Mouse (Mus musculus) hindbrain, embryonic 12.5 days (tissue): Measurements from ENCODE around the gene Hoxb8. TPM values are rescaled to one million over a fixed set of nuclear protein-coding genes. Genes with fewer than 3 reads are reported as not detected.

ENCODE experiments used
- ATAC-seq: fragments of 200-750 bp; cut with Nextera tagmentation; 2 replicates; pipeline ENCODE4 v1.8.0; 2017; ENCODE audit warnings: moderate TSS enrichment; ENCODE audit not compliant: low FRiP score
- H3K27ac ChIP-seq: fragments of 300-500 bp; sonication (generic); 2 replicates; pipeline ENCODE4 v1.5.1; 2016; ENCODE audit warnings: mild to moderate bottlenecking
- H3K27me3 ChIP-seq: fragments of 300-500 bp; sonication (generic); 2 replicates; pipeline ENCODE4 v1.6.1; 2016; ENCODE audit warnings: mild to moderate bottlenecking
- H3K36me3 ChIP-seq: fragments of 300-500 bp; sonication (generic); 2 replicates; pipeline ENCODE4 v1.6.1; 2016; ENCODE audit warnings: mild to moderate bottlenecking
- H3K4me1 ChIP-seq: fragments of 300-500 bp; sonication (generic); 2 replicates; pipeline ENCODE4 v1.6.1; 2016
- H3K4me2 ChIP-seq: fragments of 300-500 bp; sonication (generic); replicated peaks from 2 replicates; pipeline ENCODE4 v1.6.1; 2016; ENCODE audit warnings: mild to moderate bottlenecking
- H3K4me3 ChIP-seq: fragments of 300-500 bp; sonication (generic); 2 replicates; pipeline ENCODE4 v1.5.1; 2016; ENCODE audit warnings: mild to moderate bottlenecking
- H3K9ac ChIP-seq: fragments of 300-500 bp; sonication (generic); 2 replicates; pipeline ENCODE4 v1.6.1; 2016; ENCODE audit warnings: mild to moderate bottlenecking, moderate library complexity
- H3K9me3 ChIP-seq: fragments of 300-500 bp; sonication (generic); replicated peaks from 2 replicates; pipeline ENCODE4 v1.6.1; 2016; ENCODE audit warnings: mild to moderate bottlenecking
- WGBS: fragments of 180-500 bp; shearing (Covaris S2); methylation state at CpG from one replicate; pipeline ENCODE4 v1.1.7; 2016; 5-methylcytosine and 5-hydroxymethylcytosine counted together
- polyA plus RNA-seq: library from polyadenylated mRNA; unstranded; fragments of >200 nt; fragmentation: Nextera tagmentation; extraction: Ambion mirVana; gene quantifications from 2 replicates; pipeline ENCODE4 v1.2.1, GENCODE M21; 2016

Gene Hoxb8
- polyA plus RNA-seq, 1 experiment from 2014 or later, result 8.1 TPM

- Histone ChIP-seq H3K27ac (no peak overlapping the region), H3K9me3 (no peaks in the 10 kb centered on the region), H3K27me3 (peaks cover 98% of the 10 kb centered on the region), H3K4me3 (peak overlapping the region; percentile 23), H3K4me1 (peaks cover 6% of the 10 kb centered on the region), H3K4me2 (0 out of 2 replicates have a peak overlapping the region, but pooled peaks have one; percentile 15), H3K36me3 (no peaks in the 10 kb centered on the region), H3K9ac (no peak overlapping the region; the same call in 1 of the 2 replicates)
- under 1% methylated on average over 52 of the region's 52 CpGs for WGBS
- no peak for ATAC-seq
These were observed 10.1 kb upstream of the Hoxb8 start for GRCm38 (mm10) chr11:96271541-96272011.

GRCm38 (mm10) chr11:96272024-96272921, 9.4 kb upstream of the Hoxb8 start:
- 0 out of 2 replicates have a peak overlapping the region, but pooled peaks have one; percentile 15 for H3K4me2 ChIP-seq
- peak overlapping the region; percentile 23; the same call in 1 of the 2 replicates for H3K9ac ChIP-seq
- H3K27ac ChIP-seq, result no peak overlapping the region
- no peaks in the 10 kb centered on the region for H3K9me3 ChIP-seq
- 1% methylated on average over 53 of the region's 58 CpGs for WGBS
- H3K4me3 ChIP-seq, result peak overlapping the region; percentile 23; the same call in 1 of the 2 replicates
- peaks cover 98% of the 10 kb centered on the region for H3K27me3 ChIP-seq
- peaks cover 6% of the 10 kb centered on the region for H3K4me1 ChIP-seq
- ATAC-seq, result no peak
- no peaks in the 10 kb centered on the region for H3K36me3 ChIP-seq

- peaks cover 6% of the 10 kb centered on the region for H3K4me1 ChIP-seq
- H3K36me3 ChIP-seq, result no peaks in the 10 kb centered on the region
- peaks cover 100% of the 10 kb centered on the region for H3K27me3 ChIP-seq
- ATAC-seq, result no peak
- no peak overlapping the region for H3K9ac ChIP-seq
- no peak overlapping the region for H3K27ac ChIP-seq
- H3K4me3 ChIP-seq, result no peak overlapping the region
- 5% methylated on average over 10 of the region's 10 CpGs for WGBS
- H3K9me3 ChIP-seq, result no peaks in the 10 kb centered on the region
- H3K4me2 ChIP-seq, result no peak overlapping the region
These were observed 7.3 kb upstream of the Hoxb8 start for GRCm38 (mm10) chr11:96274428-96274827.

GRCm38 (mm10) chr11:96275896-96276295, 5.8 kb upstream of the Hoxb8 start:
- Histone ChIP-seq H3K27ac (no peak overlapping the region), H3K4me2 (no peak overlapping the region)
- ATAC-seq, result no peak

GRCm38 (mm10) chr11:96277151-96278044, 4.3 kb upstream of the Hoxb8 start:
- peaks cover 97% of the 10 kb centered on the region for H3K27me3 ChIP-seq
- H3K27ac ChIP-seq, result no peak overlapping the region
- no peak overlapping the region for H3K9ac ChIP-seq
- no peaks in the 10 kb centered on the region for H3K36me3 ChIP-seq
- no peak overlapping the region for H3K4me2 ChIP-seq
- WGBS, result 2% methylated on average over 35 of the region's 35 CpGs
- ATAC-seq, result no peak
- H3K4me1 ChIP-seq, result peaks cover 1% of the 10 kb centered on the region
- H3K9me3 ChIP-seq, result no peaks in the 10 kb centered on the region
- no peak overlapping the region for H3K4me3 ChIP-seq

More at GRCm38 (mm10) chr11:96275896-96276295, 5.8 kb upstream of the Hoxb8 start:
- 3% methylated on average over 4 of the region's 4 CpGs for WGBS
- Histone ChIP-seq H3K4me1 (peaks cover 6% of the 10 kb centered on the region), H3K36me3 (no peaks in the 10 kb centered on the region), H3K9me3 (no peaks in the 10 kb centered on the region), H3K27me3 (peaks cover 98% of the 10 kb centered on the region), H3K4me3 (no peak overlapping the region), H3K9ac (no peak overlapping the region)

- no peak overlapping the region for H3K4me2 ChIP-seq
- no peak overlapping the region for H3K9ac ChIP-seq
- WGBS, result 15% methylated on average over 14 of the region's 14 CpGs
- peaks cover 97% of the 10 kb centered on the region for H3K27me3 ChIP-seq
- no peak overlapping the region for H3K27ac ChIP-seq
- H3K36me3 ChIP-seq, result no peaks in the 10 kb centered on the region
- 0 out of 2 replicates have a peak, but pooled peaks cover 2% of the 10 kb centered on the region for H3K4me1 ChIP-seq
- no peak overlapping the region for H3K4me3 ChIP-seq
- ATAC-seq, result no peak
- no peaks in the 10 kb centered on the region for H3K9me3 ChIP-seq
These were observed 3.4 kb upstream of the Hoxb8 start for GRCm38 (mm10) chr11:96278324-96278723.

GRCm38 (mm10) chr11:96278773-96279172, 2.9 kb upstream of the Hoxb8 start:
- no peak for ATAC-seq
- Histone ChIP-seq H3K27ac (no peak overlapping the region), H3K36me3 (no peaks in the 10 kb centered on the region), H3K4me3 (no peak overlapping the region), H3K9me3 (no peaks in the 10 kb centered on the region), H3K4me1 (0 out of 2 replicates have a peak, but pooled peaks cover 2% of the 10 kb centered on the region), H3K9ac (no peak overlapping the region), H3K27me3 (peaks cover 97% of the 10 kb centered on the region), H3K4me2 (no peak overlapping the region)
- 0% methylated on average over 9 of the region's 9 CpGs for WGBS

- Histone ChIP-seq H3K27ac (no peak overlapping the region), H3K4me3 (no peak overlapping the region), H3K9ac (no peak overlapping the region), H3K9me3 (no peaks in the 10 kb centered on the region), H3K4me1 (peaks cover 8% of the 10 kb centered on the region; the same call in 1 of the 2 replicates), H3K4me2 (peak overlapping the region; percentile 21), H3K36me3 (no peaks in the 10 kb centered on the region), H3K27me3 (peaks cover 97% of the 10 kb centered on the region)
- no peak for ATAC-seq
- WGBS, result 2% methylated on average over 31 of the region's 31 CpGs
These were observed 2.1 kb upstream of the Hoxb8 start for GRCm38 (mm10) chr11:96279421-96280233.

- Histone ChIP-seq H3K9ac (no peak overlapping the region), H3K4me2 (no peak overlapping the region), H3K36me3 (no peaks in the 10 kb centered on the region), H3K27ac (no peak overlapping the region), H3K9me3 (no peaks in the 10 kb centered on the region), H3K4me1 (peaks cover 11% of the 10 kb centered on the region; the same call in 1 of the 2 replicates), H3K4me3 (no peak overlapping the region), H3K27me3 (peaks cover 97% of the 10 kb centered on the region)
- no peak for ATAC-seq
- WGBS, result 7% methylated on average over 8 of the region's 8 CpGs
These were observed 1.0 kb upstream of the Hoxb8 start for GRCm38 (mm10) chr11:96280399-96281378.

GRCm38 (mm10) chr11:96281396-96281795, 309 bp upstream of the Hoxb8 start:
- WGBS, result 5% methylated on average over 18 of the region's 18 CpGs
- ATAC-seq, result no peak
- Histone ChIP-seq H3K9me3 (no peaks in the 10 kb centered on the region), H3K4me3 (no peak overlapping the region), H3K27ac (no peak overlapping the region), H3K9ac (no peak overlapping the region), H3K36me3 (no peaks in the 10 kb centered on the region), H3K4me1 (peaks cover 11% of the 10 kb centered on the region; the same call in 1 of the 2 replicates), H3K27me3 (peaks cover 97% of the 10 kb centered on the region), H3K4me2 (no peak overlapping the region)
